Mouse (Mus musculus): Measurements from ENCODE around the gene Tsen34.
"Not testable (repeated sequence)": the region's sequence is repeated elsewhere in the genome, so short reads cannot be mapped to it uniquely, and the experiment has no call there.

The Tsen34 gene

GRCm38 (mm10) chr7:3685400-3686187 is 7.1 kb upstream of the Tsen34 start:
- no peak for DNase-seq (ENCODE audit: low spot score in 2 of 2)

- DNase-seq (ENCODE audit: low spot score in 2 of 2), result no peak
These were observed 744 bp upstream of the Tsen34 start for GRCm38 (mm10) chr7:3691919-3692318.

GRCm38 (mm10) chr7:3692987-3693808 is 535 bp downstream of the Tsen34 start, which contains the start of gene Mboat7:
TSS of gene Mboat7 (minus strand) at chr7:3693523.
- DNase-seq (ENCODE audit: low spot score in 2 of 2), result peak; percentile 98 to 99

GRCm38 (mm10) chr7:3693809-3694075 is 1.1 kb downstream of the Tsen34 start:
- DNase-seq (ENCODE audit: low spot score in 2 of 2), result no peak

- peak in 1 of 2 experiments; percentile 54 for DNase-seq (ENCODE audit: low spot score in 2 of 2)
These were observed 1.6 kb downstream of the Tsen34 start for GRCm38 (mm10) chr7:3694076-3694948.

GRCm38 (mm10) chr7:3694949-3695305 is 2.3 kb downstream of the Tsen34 start:
- not testable (repeated sequence) for DNase-seq (ENCODE audit: low spot score in 2 of 2)

GRCm38 (mm10) chr7:3698471-3698870 is 5.8 kb downstream of the Tsen34 start:
- DNase-seq (ENCODE audit: low spot score in 2 of 2), result no peak

- no peak for DNase-seq (ENCODE audit: low spot score in 2 of 2)
These were observed 10.7 kb downstream of the Tsen34 start for GRCm38 (mm10) chr7:3703148-3703878.

- DNase-seq (ENCODE audit: low spot score in 2 of 2), result peak; percentile 93 to 98
These were observed 11.3 kb downstream of the Tsen34 start, which contains the start of gene Rps9 for GRCm38 (mm10) chr7:3703879-3704441. TSS of gene Rps9 (plus strand) at chr7:3703993.

GRCm38 (mm10) chr7:3704475-3704874 is 11.8 kb downstream of the Tsen34 start:
- DNase-seq (ENCODE audit: low spot score in 2 of 2), result no peak

GRCm38 (mm10) chr7:3705461-3705860 is 12.8 kb downstream of the Tsen34 start:
- not testable (repeated sequence) for DNase-seq (ENCODE audit: low spot score in 2 of 2)

GRCm38 (mm10) chr7:3705911-3706310 is 13.2 kb downstream of the Tsen34 start:
- no peak for DNase-seq (ENCODE audit: low spot score in 2 of 2)

- no peak for DNase-seq (ENCODE audit: low spot score in 2 of 2)
These were observed 13.8 kb downstream of the Tsen34 start for GRCm38 (mm10) chr7:3706343-3706934.

- peak in 1 of 2 experiments; percentile 21 for DNase-seq (ENCODE audit: low spot score in 2 of 2)
These were observed 14.4 kb downstream of the Tsen34 start for GRCm38 (mm10) chr7:3707027-3707426.

GRCm38 (mm10) chr7:3707568-3708413 is 15.1 kb downstream of the Tsen34 start:
- DNase-seq (ENCODE audit: low spot score in 2 of 2), result no peak

GRCm38 (mm10) chr7:3708447-3708980 is 15.9 kb downstream of the Tsen34 start:
- DNase-seq (ENCODE audit: low spot score in 2 of 2), result not testable (repeated sequence)

GRCm38 (mm10) chr7:3709000-3709399 is 16.3 kb downstream of the Tsen34 start:
- no peak for DNase-seq (ENCODE audit: low spot score in 2 of 2)

GRCm38 (mm10) chr7:3712264-3712942 is 19.7 kb downstream of the Tsen34 start:
- no peak for DNase-seq (ENCODE audit: low spot score in 2 of 2)

- peak in 1 of 2 experiments; percentile 1 for DNase-seq (ENCODE audit: low spot score in 2 of 2)
These were observed 22.6 kb downstream of the Tsen34 start for GRCm38 (mm10) chr7:3715249-3715648.

Measured in left cerebral cortex, adult 9 months (tissue).